Mouse (Mus musculus) retina, embryonic 14.5 days (tissue): ENCODE data around the gene Ttc34.

Source experiments
- DNase-seq: peaks from one replicate; pipeline ENCODE4 v3.0.0-alpha.2; 2015; ENCODE audit warnings: low spot score

Ttc34 gene

GRCm38 (mm10) chr4:154837170-154837569 lies at the start of gene Ttc34:
Gene Ttc34 (plus strand): TSS chr4:154837459.
- peak; percentile 83 for DNase-seq

DNA sequence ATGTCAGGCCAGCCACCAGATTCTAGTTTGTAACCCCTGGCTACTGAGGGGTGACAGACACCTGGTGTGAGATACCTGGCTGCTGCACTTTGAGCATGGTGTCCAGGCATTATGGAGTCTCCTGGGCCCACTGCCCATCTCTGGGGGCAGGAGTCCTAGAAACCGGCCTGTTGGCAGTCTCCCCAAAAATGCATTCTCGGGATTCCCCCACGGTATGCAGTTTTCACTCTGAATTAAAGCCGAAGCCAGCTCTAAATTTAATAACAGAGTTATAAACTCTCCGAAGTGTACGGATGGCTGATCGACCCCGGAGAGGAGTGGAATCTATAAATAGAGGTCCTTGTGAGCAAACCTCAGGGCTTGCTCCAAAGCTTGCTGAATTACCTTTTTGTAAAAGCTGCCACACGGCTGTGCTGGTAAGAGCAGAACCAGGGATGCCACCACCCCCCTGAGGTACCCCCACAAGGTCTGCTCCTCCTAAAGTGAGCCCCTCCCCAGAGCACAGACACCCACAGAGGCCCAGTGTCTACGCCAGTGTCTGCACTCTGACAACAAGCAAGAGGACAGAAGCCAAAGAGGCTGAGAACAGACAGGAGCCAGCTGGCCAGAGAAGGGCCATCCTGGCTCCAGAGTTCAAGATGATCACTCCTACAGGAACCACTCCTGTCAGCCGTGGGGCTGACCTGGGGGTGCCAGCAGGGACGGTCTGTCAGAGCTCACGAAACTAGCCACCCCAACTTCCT lies 49.1 kb upstream of the Ttc34 start:
- no peak for DNase-seq

GRCm38 (mm10) chr4:154791894-154792293 lies 45.4 kb upstream of the Ttc34 start:
- DNase-seq: no peak

- DNase-seq: no peak
Observed at GRCm38 (mm10) chr4:154793499-154793898, 43.8 kb upstream of the Ttc34 start.

GRCm38 (mm10) chr4:154797834-154798233 lies 39.4 kb upstream of the Ttc34 start:
- peak; percentile 85 for DNase-seq

GRCm38 (mm10) chr4:154800543-154800942 lies 36.7 kb upstream of the Ttc34 start:
- no peak for DNase-seq

DNA sequence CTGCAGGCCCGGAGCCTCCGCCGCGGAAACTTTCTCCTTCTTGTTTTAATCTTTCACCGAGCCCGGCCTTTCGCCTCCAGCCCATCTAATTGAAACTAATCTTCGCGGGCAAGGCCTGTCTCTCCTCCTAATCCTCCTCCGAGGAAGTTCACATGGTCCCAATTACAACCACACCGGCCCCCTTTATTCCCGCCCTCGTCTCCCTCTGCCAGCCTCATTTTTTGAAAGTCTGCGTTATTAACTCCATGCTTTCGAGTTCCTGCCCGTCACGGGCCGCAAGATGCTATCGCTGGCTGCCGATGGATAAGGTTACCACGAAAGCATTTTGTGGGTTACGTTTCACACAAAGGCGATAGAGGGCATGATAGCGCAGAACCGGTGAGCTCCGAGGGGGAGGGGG lies 35.0 kb upstream of the Ttc34 start:
- DNase-seq: peak; percentile 51

DNA sequence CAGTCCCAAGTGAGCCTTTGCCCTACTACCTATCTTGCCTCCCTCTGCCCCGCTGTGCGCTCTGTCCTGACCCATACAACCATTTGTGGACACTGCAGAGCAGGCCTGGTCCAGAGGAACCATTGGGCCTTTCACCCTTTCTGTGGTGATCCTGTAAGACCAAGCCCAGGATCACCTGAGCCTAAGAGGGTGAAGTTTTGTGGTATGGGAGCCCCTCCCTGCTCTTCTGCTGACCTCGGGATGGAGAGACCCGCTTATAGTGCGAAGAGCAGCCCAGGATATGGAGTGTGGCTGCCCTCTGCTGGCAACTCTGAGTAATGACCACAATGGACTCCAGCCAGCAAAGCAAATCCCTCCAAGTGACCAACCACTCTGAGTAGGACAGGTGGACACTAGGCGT lies 11.6 kb upstream of the Ttc34 start:
- DNase-seq: peak; percentile 89

GRCm38 (mm10) chr4:154826224-154826623 lies 11.0 kb upstream of the Ttc34 start:
- no peak for DNase-seq

DNA sequence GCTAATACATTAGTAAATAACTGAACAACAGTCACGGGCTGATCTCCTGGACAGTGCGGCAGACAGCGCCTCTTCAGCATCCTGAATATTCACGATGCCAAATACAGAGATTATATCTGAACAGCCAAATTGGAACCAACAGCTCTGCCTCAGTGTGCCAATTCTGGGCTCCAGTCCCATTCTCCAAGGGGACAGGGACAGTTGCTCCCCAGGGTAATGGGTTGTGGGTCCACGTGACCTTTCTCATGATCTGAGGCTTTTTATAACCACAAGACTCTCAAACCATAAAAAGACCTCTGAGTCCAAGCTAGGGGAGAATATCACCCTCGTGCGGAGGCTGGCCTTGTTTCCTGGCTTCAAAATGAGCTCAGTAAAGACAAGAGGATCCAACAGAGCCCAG lies 10.1 kb upstream of the Ttc34 start:
- DNase-seq: no peak

GRCm38 (mm10) chr4:154827861-154828610 lies 9.2 kb upstream of the Ttc34 start:
- DNase-seq: peak; percentile 23

DNA sequence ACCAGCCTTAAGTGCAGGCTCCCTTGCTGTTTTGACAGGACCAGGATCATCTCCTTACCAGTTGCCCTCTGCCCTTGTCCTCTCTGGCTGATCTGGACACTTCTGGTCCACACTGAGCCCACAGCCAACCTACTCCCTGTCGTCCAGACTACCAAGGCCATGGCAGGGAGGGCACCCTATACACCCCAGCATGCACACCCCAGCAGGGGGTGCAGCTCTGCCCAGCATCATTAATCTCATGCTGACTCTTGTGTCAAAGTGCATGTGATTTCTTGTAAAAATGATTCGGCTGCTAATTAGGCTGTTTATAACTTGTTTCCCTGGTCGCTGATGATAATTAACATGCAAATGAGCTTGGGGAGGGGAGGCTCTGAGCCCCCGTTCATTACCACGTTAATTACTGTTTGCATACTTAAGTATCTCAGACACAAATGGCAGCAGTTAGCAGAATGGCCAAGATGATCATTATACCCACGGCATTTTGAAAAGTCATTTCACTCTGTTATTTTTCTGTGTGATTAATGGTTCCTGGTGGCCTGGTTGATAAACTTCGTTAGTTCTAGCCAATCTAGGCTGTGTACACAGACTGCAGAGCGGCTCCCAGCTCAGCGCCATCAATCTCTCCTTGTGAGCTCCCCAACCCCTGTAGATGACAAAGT lies 5.2 kb upstream of the Ttc34 start:
- DNase-seq: no peak

DNA sequence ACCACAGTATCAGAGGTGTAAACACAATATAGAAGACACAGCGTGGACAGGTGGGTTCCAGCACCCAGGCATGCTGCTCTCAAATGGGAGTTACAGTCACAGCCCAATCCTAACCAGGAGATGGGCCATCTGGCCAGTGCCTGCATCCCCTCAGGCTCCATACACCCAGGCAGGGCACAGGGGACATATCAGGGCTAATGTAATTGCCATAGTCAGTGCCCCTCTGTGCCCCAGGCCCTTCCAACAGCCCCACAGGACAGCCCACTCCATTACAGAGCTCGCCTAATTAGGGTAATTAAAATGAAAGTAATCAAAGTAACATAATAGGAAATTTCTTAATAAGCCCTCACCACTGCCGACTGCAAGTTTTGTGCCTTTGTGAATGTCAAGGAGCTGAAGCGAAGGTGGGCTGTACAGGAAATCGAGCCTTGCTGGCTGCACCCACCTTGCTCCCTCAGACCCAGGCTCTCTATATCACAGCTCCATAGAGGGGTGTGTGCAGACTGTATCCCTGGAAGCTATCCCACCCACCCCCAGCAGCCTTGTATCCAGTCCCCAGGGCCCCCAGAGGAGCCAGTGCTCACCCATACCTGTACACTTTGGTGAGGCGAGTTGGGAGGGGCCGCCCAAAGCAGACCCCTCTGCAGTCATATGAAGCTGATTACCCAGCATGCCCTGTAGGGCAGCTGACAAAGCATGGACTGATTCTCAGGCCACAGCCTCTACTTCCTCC lies 910 bp upstream of the Ttc34 start:
- no peak for DNase-seq

DNA sequence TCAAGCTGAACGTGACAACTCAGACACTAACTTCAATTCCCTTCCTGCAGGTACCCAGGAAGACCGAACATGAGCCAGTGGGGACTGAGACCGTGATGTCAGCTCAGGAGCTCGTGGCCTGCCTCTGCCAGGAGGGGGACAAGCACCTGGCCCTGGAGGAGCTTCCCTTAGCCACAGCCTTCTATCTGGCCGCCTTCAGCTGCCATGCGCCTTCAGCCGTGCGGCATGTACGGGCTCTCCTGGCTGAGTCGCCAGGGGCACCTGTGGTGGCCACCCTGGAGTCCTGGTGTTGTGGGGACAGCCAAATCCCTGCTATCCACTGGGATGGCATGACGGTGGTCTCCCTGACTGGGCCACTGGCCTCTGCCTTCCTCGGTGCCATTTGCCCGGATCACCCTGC lies 1.5 kb downstream of the Ttc34 start:
- no peak for DNase-seq

- DNase-seq: peak; percentile 68
Observed at GRCm38 (mm10) chr4:154839406-154839805, 2.1 kb downstream of the Ttc34 start.

DNA sequence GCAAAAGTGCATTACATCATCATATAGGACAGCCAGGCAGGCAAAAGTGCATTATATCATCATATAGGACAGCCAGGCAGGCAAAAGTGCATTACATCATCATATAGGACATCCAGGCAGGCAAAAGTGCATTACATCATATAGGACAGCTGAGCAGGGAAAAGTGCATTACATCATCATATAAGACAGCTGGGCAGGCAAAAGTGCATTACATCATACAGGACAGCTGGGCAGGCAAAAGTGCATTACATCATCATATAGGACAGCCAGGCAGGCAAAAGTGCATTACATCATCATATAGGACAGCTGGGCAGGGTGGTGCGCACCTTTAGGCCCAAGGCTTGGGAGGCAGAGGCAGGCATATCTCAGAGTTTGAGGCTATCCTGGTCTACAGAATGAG lies 15.4 kb downstream of the Ttc34 start:
- no peak for DNase-seq

DNA sequence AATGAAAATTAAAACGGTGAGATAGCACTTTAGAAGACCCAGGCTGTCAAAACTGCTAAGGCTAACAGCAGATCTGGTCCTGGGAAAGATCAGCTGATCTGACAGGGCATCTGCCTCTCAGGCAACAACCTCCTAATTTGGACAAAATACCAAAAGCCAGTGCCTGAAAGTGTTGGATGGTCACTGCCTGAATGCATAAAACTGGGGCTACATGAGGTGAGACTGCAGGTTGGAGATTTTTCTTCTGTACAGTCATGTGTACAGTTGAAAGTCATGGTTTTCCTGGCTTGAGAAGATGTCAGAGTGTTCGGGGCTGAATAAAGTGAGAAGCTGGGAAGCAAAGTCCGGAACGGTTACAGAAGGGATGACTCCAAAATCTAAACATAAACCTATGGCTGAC lies 16.6 kb downstream of the Ttc34 start:
- no peak for DNase-seq

GRCm38 (mm10) chr4:154854676-154855345 lies 17.6 kb downstream of the Ttc34 start:
- no peak for DNase-seq

- DNase-seq: peak; percentile 93
Observed at GRCm38 (mm10) chr4:154855721-154856479, 18.6 kb downstream of the Ttc34 start.

DNA sequence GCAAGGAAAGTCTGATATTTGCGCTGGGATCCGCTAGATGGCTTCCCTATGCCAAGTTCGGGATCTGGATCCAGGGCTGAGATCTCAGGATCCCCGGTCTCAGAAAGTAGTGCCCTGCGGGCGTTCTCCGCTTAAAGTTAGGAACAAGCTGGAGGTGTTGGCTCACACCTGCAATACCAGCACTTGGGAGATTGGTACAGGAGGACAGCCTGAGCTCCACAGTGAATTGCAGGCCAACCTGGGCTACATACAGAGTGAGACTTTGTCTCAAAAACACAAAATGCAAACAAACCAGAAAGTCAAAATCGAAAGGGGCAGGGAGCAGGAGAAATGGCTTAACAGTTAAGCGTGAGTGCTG lies 19.2 kb downstream of the Ttc34 start:
- DNase-seq: no peak

GRCm38 (mm10) chr4:154856882-154857281 lies 19.6 kb downstream of the Ttc34 start:
- no peak for DNase-seq
